Comparison of ENCODE assay signal across 18 mouse cellular contexts in genomic region chr10:85146282-85146681, GRCm38 (mm10). TPM values are rescaled to one million over a fixed set of nuclear protein-coding genes. Genes with fewer than 3 reads are reported as not detected.
"Had no signal": no experiment of that assay in that cellular context is flagged by ENCODE, and none has a peak within 500 bp of the region (broad histone marks: within the 10 kb centered on the region; RNA-seq: fewer than 3 reads in every experiment).

No protein-coding gene starts in this region.

- H3K27ac ChIP-seq: limb, embryonic 12.5 days; liver, embryonic 13.5 days; lung, embryonic 15.5 days; macrophage; neural tube, embryonic 13.5 days; stomach, embryonic 15.5 days had no signal

- DNase-seq: kidney, postnatal 25 days; layer of hippocampus, postnatal 36 days; liver; liver, embryonic 13.5 days; liver, postnatal 0 days; lung, postnatal 14 days; retina, postnatal 1 day; right cerebral cortex, postnatal 14 days; thymus, adult 2 months; thymus, postnatal 25 days had no signal

- H3K27me3 ChIP-seq: limb, embryonic 12.5 days; liver, embryonic 13.5 days; lung, embryonic 15.5 days; megakaryocyte, embryonic 14.5 days; neural tube, embryonic 13.5 days; stomach, embryonic 15.5 days had no signal

- H3K9me3 ChIP-seq: limb, embryonic 12.5 days; liver, embryonic 13.5 days; lung, embryonic 15.5 days; megakaryocyte, embryonic 14.5 days; neural tube, embryonic 13.5 days; stomach, embryonic 15.5 days had no signal

- H3K4me2 ChIP-seq: limb, embryonic 12.5 days; liver, embryonic 13.5 days; lung, embryonic 15.5 days; midbrain, embryonic 11.5 days; neural tube, embryonic 13.5 days; stomach, embryonic 15.5 days had no signal

- H3K4me1 ChIP-seq: liver, embryonic 13.5 days; lung, embryonic 15.5 days; stomach, embryonic 15.5 days had no signal

- H3K4me3 ChIP-seq: limb, embryonic 12.5 days; liver, embryonic 13.5 days; lung, embryonic 15.5 days; megakaryocyte, embryonic 14.5 days; neural tube, embryonic 13.5 days; stomach, embryonic 15.5 days had no signal

- H3K9ac ChIP-seq: limb, embryonic 12.5 days; liver, embryonic 13.5 days; liver, postnatal 0 days; lung, embryonic 15.5 days; neural tube, embryonic 13.5 days; stomach, embryonic 15.5 days had no signal

- ATAC-seq: liver, postnatal 0 days; midbrain, embryonic 16.5 days had no signal

RNA-seq across cellular contexts. Expression of gene Mterf2, which starts 18.5 kb away (rescaled TPM):
- polyA plus RNA-seq: macrophage had no signal
